Mouse (Mus musculus) cerebellum, adult 2 months (tissue): ENCODE data around the gene Aoc2. TPM values are rescaled to one million over a fixed set of nuclear protein-coding genes. Genes with fewer than 3 reads are reported as not detected.

ENCODE experiments used
- DNase-seq, 2 experiments: peaks; one replicate each; pipeline ENCODE4 v3.0.0; 2021
- H3K27ac ChIP-seq: fragments of 200-500 bp; 2 replicates; pipeline ENCODE4 v1.5.1; 2012; ENCODE audit warnings: low read length, control low read depth, inconsistent platforms; ENCODE audit not compliant: insufficient read depth
- H3K27me3 ChIP-seq: fragments of 200-500 bp; 2 replicates; pipeline ENCODE4 v1.6.1; 2012; ENCODE audit warnings: inconsistent platforms, mild to moderate bottlenecking, low read length, moderate library complexity; ENCODE audit not compliant: control insufficient read depth, insufficient read depth
- H3K4me1 ChIP-seq: fragments of 200-500 bp; 2 replicates; pipeline ENCODE4 v1.6.1; 2011; ENCODE audit warnings: low read length; ENCODE audit not compliant: control insufficient read depth, insufficient read depth
- H3K4me3 ChIP-seq: fragments of 200-500 bp; replicated peaks from 2 replicates; pipeline ENCODE3; 2011; ENCODE audit warnings: mild to moderate bottlenecking, low read depth, low read length, control low read depth; ENCODE audit not compliant: insufficient read depth
- CTCF ChIP-seq: fragments of 200-500 bp; IDR thresholded peaks from 2 replicates; pipeline ENCODE4 v1.5.1; 2011; ENCODE audit warnings: low read depth, mild to moderate bottlenecking, control low read depth, low read length, moderate library complexity, borderline replicate concordance; ENCODE audit not compliant: insufficient read depth
- POLR2A ChIP-seq: fragments of 200-500 bp; IDR thresholded peaks from 2 replicates; pipeline ENCODE4 v1.6.1; 2011; ENCODE audit warnings: low read length, control low read depth, borderline replicate concordance; ENCODE audit not compliant: insufficient read depth
- WGBS: fragments of 180-500 bp; shearing (Covaris S2); methylation state at CpG from one replicate; pipeline ENCODE4 v1.1.7; 2018; 5-methylcytosine and 5-hydroxymethylcytosine counted together
- polyA plus RNA-seq: library from polyadenylated mRNA; depleted of rRNA; stranded (reverse); fragments of >200 nt; gene quantifications from 2 replicates; pipeline ENCODE4 v1.2.3, GENCODE M21; 2012

Aoc2 gene
- polyA plus RNA-seq, 1 experiment, result 2.9 TPM

DNA sequence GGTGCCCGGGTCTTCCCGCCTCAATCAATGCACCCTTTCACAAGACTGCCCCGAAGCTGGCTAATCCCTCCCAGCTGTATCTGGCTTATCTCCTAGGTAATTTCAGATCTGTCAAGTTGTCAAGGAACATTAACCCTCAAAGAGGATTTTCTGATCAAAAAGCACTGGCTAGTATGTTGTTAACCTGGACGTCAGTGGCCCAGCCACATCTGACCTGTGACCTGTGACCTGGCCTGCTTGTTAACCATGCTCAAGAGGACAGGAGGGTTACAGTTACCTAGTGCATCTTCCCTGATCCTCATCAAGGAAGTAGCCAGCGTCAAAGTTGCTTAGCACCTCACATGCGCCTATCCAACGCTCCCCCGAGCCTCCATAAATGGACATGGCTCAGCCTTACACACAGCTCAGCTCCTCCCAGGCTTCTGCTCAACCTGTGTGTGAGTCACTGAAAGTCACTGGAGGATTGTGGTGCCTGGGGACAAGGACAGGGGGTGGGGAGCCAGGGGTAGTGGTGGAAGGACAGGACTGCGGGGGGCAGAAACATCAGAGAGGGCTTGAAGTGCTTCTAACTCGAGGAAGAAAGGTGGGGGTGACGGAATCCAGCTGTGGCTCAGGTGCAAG, 26.3 kb downstream of the Aoc2 start:
- TF ChIP-seq POLR2A (no peak), CTCF (no peak)
- H3K27ac ChIP-seq, result no peak overlapping the region
- no peak overlapping the region for H3K4me3 ChIP-seq
- H3K27me3 ChIP-seq, result no peaks in the 10 kb centered on the region
- DNase-seq, result no peak
- WGBS, result 73% methylated on average over 11 of the region's 11 CpGs
- H3K4me1 ChIP-seq, result no peaks in the 10 kb centered on the region

DNA sequence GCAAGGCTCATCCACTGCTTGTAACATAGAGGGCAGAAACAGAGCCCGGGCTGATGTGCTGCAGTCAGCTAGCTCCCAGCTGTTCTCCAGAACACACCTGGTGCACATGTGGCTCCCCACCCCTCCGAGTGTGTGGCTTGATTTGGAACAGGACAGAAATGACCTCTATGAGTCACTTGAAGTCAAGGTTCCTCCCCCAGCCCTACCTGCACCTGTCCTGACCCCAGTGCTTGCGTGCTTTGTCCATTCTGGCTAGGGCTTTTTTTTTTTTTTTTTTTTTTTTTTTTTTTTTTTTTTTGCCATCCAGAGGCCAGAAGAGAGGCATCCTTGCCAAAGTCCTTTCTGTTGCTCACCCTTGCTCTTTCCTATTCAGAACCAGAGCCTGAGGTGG, 26.9 kb downstream of the Aoc2 start:
- Histone ChIP-seq H3K4me3 (no peak overlapping the region), H3K4me1 (no peaks in the 10 kb centered on the region), H3K27ac (no peak overlapping the region), H3K27me3 (no peaks in the 10 kb centered on the region)
- DNase-seq, result no peak
- 75% methylated on average over 3 of the region's 3 CpGs for WGBS
- TF ChIP-seq POLR2A, result no peak
- no peak for TF ChIP-seq CTCF

DNA sequence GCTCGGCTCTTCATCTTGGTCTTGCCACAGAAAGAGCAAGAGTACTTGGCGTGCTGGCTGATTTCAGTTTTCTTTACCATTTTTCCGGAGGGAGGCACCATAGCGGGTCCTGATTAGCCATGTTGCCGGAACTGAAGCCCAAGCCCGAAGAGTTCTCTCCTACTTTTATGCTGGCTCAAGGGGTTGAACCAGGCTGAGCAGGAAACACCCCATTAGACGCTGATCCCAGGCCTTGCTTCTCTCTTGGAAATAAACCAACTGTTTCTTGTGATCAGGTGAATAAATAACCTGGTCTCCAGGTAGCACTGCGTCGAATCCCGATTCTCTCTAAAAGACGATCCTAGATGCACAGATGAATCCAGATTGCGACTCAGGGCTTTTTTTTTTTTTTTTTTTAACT, 28.6 kb downstream of the Aoc2 start:
- TF ChIP-seq CTCF (no peak), POLR2A (no peak)

DNA sequence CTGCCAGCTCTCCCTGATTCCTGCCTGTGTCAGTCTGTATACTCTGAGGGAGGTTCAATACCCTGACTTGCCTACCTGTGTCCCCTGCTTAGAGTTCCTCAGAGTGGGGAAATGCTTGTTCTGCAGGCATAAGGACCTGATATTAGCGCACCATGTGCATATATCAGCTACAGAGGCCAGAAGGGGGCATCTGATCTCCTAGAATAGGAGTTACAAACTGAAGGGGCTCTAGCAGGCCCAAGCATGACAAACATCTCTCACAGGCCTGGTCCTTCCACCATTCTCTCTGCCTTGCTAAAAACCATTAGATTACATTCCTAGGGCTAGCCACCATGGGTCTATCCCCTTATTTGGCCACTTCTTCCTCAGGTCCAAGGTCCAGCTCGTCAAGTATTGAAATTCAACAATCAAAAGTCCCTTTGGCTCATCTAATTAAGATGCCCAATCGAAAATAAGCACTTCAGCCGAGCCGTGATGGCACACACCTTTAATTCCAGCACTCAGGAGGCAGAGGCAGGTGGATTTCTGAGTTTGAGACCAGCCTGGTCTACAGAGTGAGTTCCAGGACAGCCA, 29.7 kb downstream of the Aoc2 start:
- Histone ChIP-seq H3K27ac (no peak overlapping the region), H3K4me1 (no peaks in the 10 kb centered on the region), H3K27me3 (no peaks in the 10 kb centered on the region), H3K4me3 (no peak overlapping the region)
- TF ChIP-seq POLR2A (no peak), CTCF (no peak)
- DNase-seq, result no peak
- 77% methylated on average over 5 of the region's 5 CpGs for WGBS

More for the DNA sequence above, 28.6 kb downstream of the Aoc2 start:
- H3K4me3 ChIP-seq, result no peak overlapping the region
- 81% methylated on average over 12 of the region's 12 CpGs for WGBS
- no peak for DNase-seq
- no peaks in the 10 kb centered on the region for H3K27me3 ChIP-seq
- H3K4me1 ChIP-seq, result no peaks in the 10 kb centered on the region
- H3K27ac ChIP-seq, result no peak overlapping the region

DNA sequence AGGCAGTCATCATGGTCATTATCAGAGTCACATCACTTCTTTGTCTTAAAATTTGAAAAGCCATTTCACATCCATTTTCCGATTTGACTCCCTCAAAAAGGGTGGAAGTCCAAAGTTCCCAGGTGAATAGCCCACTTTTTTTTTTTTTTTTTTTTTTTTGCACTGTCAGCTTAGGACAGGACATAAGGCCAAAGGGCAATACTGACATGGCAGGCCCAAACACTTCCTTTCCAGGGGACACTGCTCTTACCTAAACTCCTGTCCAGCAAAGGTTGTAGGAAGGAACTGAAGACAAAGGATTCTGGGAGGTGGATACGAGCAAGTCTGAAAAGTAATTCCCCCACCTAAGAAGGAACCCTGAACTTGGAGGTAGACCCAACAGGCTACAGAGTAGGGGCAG, 31.1 kb downstream of the Aoc2 start:
- H3K4me3 ChIP-seq, result no peak overlapping the region
- DNase-seq, result no peak
- 87% methylated on average over 2 of the region's 2 CpGs for WGBS

DNA sequence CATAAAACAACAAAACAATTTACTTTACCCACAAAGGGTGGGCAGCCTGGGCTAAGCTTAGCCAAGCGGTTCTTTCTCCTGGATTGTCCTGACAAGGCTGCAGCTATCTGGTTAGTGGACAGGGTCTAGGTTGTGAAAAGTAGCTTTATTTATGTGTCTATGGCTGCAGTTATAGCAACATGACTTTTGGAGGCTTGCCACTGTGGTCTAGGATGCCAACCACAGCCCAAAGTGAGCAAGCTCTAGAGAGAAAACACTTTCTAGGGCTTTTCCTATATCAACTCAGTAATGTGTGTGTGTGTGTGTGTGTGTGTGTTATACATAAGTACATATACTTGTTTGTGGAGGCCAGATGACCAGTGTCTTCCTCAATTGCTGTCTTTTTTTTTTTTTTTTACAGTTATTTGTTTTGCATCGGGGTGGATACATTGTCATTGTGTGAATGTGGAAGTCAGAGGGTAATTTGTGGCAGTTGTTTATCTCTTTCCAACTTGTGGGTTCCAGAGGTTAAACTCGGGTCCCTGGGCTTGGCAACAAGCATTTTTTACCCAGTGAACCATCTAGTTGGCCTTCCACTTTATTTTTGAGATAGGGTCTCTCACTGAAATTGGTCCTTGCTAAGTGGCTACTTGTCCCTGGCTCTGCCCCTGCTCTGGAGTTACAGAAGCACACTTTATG, 32.8 kb downstream of the Aoc2 start:
- 77% methylated on average over 3 of the region's 3 CpGs for WGBS
- TF ChIP-seq POLR2A, result no peak
- no peak for TF ChIP-seq CTCF
- DNase-seq, result no peak
- H3K4me3 ChIP-seq, result no peak overlapping the region
- no peaks in the 10 kb centered on the region for H3K27me3 ChIP-seq
- H3K4me1 ChIP-seq, result no peaks in the 10 kb centered on the region
- H3K27ac ChIP-seq, result no peak overlapping the region

More for the DNA sequence above, 31.1 kb downstream of the Aoc2 start:
- Histone ChIP-seq H3K27me3 (no peaks in the 10 kb centered on the region), H3K4me1 (no peaks in the 10 kb centered on the region), H3K27ac (no peak overlapping the region)
- TF ChIP-seq CTCF (no peak), POLR2A (no peak)

DNA sequence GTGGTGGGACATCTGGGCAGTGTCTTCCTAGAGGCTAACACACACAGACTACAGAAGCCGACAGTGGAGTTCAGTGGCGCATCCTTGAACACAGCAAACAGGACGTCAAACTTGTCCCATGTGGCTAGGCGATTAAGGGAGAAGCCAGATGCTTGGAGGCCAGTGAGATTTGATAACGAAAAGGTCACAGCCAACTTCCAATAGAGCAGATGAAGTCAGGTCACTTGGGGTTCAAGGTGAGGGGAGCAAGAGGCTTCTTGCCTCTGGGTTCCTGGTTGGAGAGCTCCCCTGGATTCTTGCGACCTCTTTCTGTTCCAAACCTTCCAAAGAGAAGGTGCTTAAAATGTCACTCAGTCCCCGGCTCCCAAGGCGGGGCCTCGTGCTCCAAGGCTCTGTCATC, 34.9 kb downstream of the Aoc2 start:
- TF ChIP-seq POLR2A (no peak), CTCF (no peak)
- H3K4me1 ChIP-seq, result no peaks in the 10 kb centered on the region
- WGBS, result 73% methylated on average over 9 of the region's 9 CpGs

DNA sequence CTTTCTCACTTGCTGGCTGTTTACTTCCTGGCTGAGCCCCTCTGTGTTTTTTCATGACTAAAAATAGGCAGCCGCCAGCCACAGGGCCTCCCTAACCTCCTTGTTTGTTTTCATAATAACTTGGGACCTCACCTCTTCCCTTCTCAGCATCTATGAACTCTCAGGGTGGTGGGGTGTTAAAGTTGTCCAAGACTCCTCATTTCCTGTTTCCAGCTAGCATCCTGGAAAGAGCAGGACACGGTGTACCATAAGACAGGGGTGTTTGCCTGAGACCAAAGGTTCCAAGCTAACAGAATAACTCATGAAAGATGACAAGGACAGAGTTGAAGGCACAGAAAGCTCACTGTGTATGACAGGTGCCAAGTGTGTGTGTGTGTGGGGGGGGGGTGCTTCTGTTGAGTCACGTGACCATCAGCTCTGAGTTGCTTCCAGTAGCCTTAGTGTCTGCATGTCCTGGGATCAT, 35.8 kb downstream of the Aoc2 start:
- H3K4me3 ChIP-seq, result no peak overlapping the region
- TF ChIP-seq CTCF (no peak), POLR2A (no peak)
- no peaks in the 10 kb centered on the region for H3K27me3 ChIP-seq
- no peaks in the 10 kb centered on the region for H3K4me1 ChIP-seq
- WGBS, result 60% methylated on average over 3 of the region's 3 CpGs
- no peak overlapping the region for H3K27ac ChIP-seq
- DNase-seq, result no peak

More for the DNA sequence above, 34.9 kb downstream of the Aoc2 start:
- no peak overlapping the region for H3K27ac ChIP-seq
- no peaks in the 10 kb centered on the region for H3K27me3 ChIP-seq
- no peak for DNase-seq
- no peak overlapping the region for H3K4me3 ChIP-seq
